Mouse (Mus musculus): ENCODE data around the gene Furin. TPM values are rescaled to one million over a fixed set of nuclear protein-coding genes. Genes with fewer than 3 reads are reported as not detected.

Gene Furin
- polyA plus RNA-seq, 1 experiment from 2014 or later, result 3.9 TPM

DNA sequence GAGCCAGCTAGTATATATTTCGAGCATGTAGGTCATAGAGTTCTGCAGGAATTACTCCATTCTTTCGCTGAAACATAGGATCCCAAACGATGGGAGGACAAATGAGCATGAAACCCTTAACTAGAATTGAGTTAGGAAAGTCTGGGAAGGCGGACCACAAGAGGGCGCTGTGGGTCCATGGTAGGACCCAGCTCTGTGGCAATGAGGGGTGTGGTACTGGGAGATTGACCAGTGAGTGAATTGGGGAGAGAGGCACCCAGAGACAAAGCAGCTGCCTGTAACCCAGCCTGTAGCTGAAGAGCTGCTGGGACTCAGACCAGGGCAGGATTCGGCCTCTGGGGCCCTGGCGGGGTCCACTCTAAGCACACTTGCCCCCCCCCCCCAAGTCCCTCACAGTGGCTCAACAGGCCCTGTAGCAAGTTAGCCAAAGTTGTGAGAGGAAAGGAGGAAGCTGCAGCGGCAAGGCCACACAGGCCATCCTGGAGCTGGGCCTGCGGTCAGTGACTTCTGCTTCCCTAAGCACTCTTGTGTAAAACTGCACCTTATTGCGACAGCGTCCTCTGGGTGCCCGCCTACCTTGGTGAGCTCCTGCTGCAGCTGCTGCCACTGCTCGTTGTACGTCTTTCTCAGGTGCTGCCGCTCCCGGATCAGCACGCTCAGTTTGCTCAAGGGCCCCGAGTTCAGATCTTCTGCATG, 18.9 kb downstream of the Furin start:
- peak; percentile 69 for ATAC-seq
- Histone ChIP-seq H3K4me2 (ENCODE audit: low read length) (no peak overlapping the region; the same call in 1 of the 2 replicates), H3K4me1 (ENCODE audit: control insufficient read depth, insufficient read depth, low read length) (peaks cover 5% of the 10 kb centered on the region; the same call in 1 of the 2 replicates), H3K27ac (ENCODE audit: low read length) (no peak overlapping the region), H3K36me3 (ENCODE audit: control insufficient read depth, insufficient read depth, low read length) (peaks cover 9% of the 10 kb centered on the region), H3K4me3 (ENCODE audit: low read depth, low read length) (no peak overlapping the region), H3K9ac (ENCODE audit: low read depth, low read length) (no peak overlapping the region), H3K27me3 (ENCODE audit: control insufficient read depth, insufficient read depth, low read depth, low read length) (no peaks in the 10 kb centered on the region; the same call in 1 of the 2 replicates), H3K9me3 (replicated peaks; ENCODE audit: control insufficient read depth, low read length, poor library complexity, severe bottlenecking) (no peaks in the 10 kb centered on the region)
- 34% methylated on average over 18 of the region's 18 CpGs for WGBS

DNA sequence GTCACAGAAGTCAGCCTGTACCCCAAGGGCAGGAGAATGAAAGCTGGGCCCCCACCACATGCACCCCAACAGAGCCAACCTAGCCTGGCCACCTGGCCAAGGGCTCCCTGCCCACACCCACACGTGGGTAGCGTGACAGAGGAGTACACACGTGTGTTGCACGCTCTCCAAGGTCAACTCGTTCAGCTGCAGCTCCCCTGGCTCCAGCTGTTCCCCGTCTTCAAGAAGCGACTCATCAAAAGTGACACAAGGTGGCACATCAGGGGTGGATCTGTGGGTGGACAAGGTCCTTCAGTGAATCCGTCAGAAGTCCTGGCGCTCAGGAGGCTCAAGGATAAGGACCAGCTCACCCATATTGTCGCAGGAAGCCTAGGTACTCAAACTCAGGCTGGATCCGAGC, 22.3 kb downstream of the Furin start:
- Histone ChIP-seq H3K4me1 (ENCODE audit: control insufficient read depth, insufficient read depth, low read length) (peaks cover 3% of the 10 kb centered on the region; the same call in 1 of the 2 replicates), H3K27ac (ENCODE audit: low read length) (no peak overlapping the region), H3K9me3 (replicated peaks; ENCODE audit: control insufficient read depth, low read length, poor library complexity, severe bottlenecking) (no peaks in the 10 kb centered on the region), H3K36me3 (ENCODE audit: control insufficient read depth, insufficient read depth, low read length) (no peaks in the 10 kb centered on the region), H3K4me3 (ENCODE audit: low read depth, low read length) (no peak overlapping the region), H3K9ac (ENCODE audit: low read depth, low read length) (no peak overlapping the region), H3K4me2 (ENCODE audit: low read length) (no peak overlapping the region), H3K27me3 (ENCODE audit: control insufficient read depth, insufficient read depth, low read depth, low read length) (no peaks in the 10 kb centered on the region; the same call in 1 of the 2 replicates)
- ATAC-seq, result no peak
- 74% methylated on average over 11 of the region's 11 CpGs for whole genome bisulfite sequencing

DNA sequence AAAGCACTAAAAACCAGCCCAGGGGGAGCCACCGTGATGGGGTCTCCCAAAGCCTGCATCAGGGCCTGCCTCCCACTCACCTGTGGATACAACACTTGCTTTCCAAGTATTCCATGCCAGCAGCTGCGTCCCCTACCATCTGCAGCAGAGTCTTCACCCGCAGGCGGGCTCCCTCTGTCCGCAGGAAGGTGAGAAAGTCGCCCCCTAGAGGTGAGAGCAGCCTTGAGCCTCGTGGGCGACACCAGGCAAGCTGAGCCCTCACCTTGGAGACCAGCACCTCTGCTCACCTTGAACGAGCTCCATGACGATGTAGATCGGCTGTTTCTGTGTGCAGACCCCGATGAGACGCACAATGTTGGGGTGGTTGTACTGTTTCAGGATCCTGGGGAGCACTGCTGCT, 25.7 kb downstream of the Furin start:
- 60% methylated on average over 13 of the region's 13 CpGs for WGBS
- H3K9me3 ChIP-seq (replicated peaks; ENCODE audit: control insufficient read depth, low read length, poor library complexity, severe bottlenecking), result no peaks in the 10 kb centered on the region

DNA sequence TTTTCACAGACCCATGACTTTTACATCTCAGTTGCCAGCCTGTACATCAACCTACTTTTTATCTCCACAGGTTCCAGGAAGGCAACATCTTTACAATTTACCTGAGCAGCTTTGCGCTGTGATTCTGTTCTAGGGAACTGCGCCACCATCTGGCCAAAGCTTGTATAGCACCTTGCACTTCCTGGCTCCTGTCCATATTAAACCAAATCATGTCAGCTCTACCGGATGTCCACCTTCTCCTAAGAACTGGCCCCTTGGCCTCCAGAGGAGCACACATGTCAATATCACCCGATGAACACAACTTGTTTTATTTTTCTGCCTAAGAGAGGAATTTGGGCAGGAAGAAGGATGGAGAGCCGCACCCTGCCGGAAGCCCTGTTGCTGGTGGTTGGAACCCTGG, 27.8 kb downstream of the Furin start:
- Histone ChIP-seq H3K27ac (ENCODE audit: low read length) (no peak overlapping the region), H3K36me3 (ENCODE audit: control insufficient read depth, insufficient read depth, low read length) (no peaks in the 10 kb centered on the region), H3K27me3 (ENCODE audit: control insufficient read depth, insufficient read depth, low read depth, low read length) (no peaks in the 10 kb centered on the region), H3K9me3 (replicated peaks; ENCODE audit: control insufficient read depth, low read length, poor library complexity, severe bottlenecking) (no peaks in the 10 kb centered on the region), H3K4me3 (ENCODE audit: low read depth, low read length) (no peak overlapping the region), H3K4me1 (ENCODE audit: control insufficient read depth, insufficient read depth, low read length) (peaks cover 5% of the 10 kb centered on the region; the same call in 1 of the 2 replicates), H3K9ac (ENCODE audit: low read depth, low read length) (no peak overlapping the region), H3K4me2 (ENCODE audit: low read length) (no peak overlapping the region)
- ATAC-seq, result no peak
- WGBS, result 34% methylated on average over 6 of the region's 6 CpGs

More for the DNA sequence above, 25.7 kb downstream of the Furin start:
- no peaks in the 10 kb centered on the region for H3K36me3 ChIP-seq (ENCODE audit: control insufficient read depth, insufficient read depth, low read length)
- H3K4me3 ChIP-seq (ENCODE audit: low read depth, low read length), result no peak overlapping the region
- no peak overlapping the region for H3K4me2 ChIP-seq (ENCODE audit: low read length)
- peaks cover 5% of the 10 kb centered on the region; the same call in 1 of the 2 replicates for H3K4me1 ChIP-seq (ENCODE audit: control insufficient read depth, insufficient read depth, low read length)
- no peaks in the 10 kb centered on the region for H3K27me3 ChIP-seq (ENCODE audit: control insufficient read depth, insufficient read depth, low read depth, low read length)
- no peak for ATAC-seq
- H3K27ac ChIP-seq (ENCODE audit: low read length), result no peak overlapping the region
- H3K9ac ChIP-seq (ENCODE audit: low read depth, low read length), result no peak overlapping the region

DNA sequence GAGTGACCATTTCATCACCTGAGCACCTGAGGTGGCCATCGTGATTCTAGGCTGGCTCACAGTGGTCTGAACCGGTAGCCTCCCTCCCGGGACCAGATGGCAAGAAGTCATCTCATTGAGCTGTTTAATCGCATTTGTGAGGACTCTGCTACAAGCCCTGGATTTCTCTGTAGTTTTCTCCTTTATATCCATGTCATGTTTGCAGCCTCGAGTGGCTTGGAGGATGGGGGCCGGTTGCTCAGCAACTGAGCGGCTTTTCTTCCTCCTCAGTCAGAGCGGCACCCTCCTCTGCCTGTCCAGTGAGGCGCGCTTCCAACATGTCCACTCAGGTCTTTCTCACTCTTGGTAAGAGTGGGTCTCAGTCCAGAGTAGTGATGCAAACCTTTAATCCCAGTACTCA, 29.0 kb downstream of the Furin start:
- H3K4me1 ChIP-seq (ENCODE audit: control insufficient read depth, insufficient read depth, low read length), result peaks cover 5% of the 10 kb centered on the region; the same call in 1 of the 2 replicates
- no peak overlapping the region for H3K4me2 ChIP-seq (ENCODE audit: low read length)
- H3K4me3 ChIP-seq (ENCODE audit: low read depth, low read length), result no peak overlapping the region
- no peaks in the 10 kb centered on the region for H3K9me3 ChIP-seq (replicated peaks; ENCODE audit: control insufficient read depth, low read length, poor library complexity, severe bottlenecking)
- ATAC-seq, result peak; percentile 44; the same call in 1 of the 2 replicates
- no peaks in the 10 kb centered on the region for H3K36me3 ChIP-seq (ENCODE audit: control insufficient read depth, insufficient read depth, low read length)
- H3K9ac ChIP-seq (ENCODE audit: low read depth, low read length), result no peak overlapping the region
- H3K27ac ChIP-seq (ENCODE audit: low read length), result peak overlapping the region; percentile 38
- 44% methylated on average over 10 of the region's 10 CpGs for WGBS
- H3K27me3 ChIP-seq (ENCODE audit: control insufficient read depth, insufficient read depth, low read depth, low read length), result no peaks in the 10 kb centered on the region

DNA sequence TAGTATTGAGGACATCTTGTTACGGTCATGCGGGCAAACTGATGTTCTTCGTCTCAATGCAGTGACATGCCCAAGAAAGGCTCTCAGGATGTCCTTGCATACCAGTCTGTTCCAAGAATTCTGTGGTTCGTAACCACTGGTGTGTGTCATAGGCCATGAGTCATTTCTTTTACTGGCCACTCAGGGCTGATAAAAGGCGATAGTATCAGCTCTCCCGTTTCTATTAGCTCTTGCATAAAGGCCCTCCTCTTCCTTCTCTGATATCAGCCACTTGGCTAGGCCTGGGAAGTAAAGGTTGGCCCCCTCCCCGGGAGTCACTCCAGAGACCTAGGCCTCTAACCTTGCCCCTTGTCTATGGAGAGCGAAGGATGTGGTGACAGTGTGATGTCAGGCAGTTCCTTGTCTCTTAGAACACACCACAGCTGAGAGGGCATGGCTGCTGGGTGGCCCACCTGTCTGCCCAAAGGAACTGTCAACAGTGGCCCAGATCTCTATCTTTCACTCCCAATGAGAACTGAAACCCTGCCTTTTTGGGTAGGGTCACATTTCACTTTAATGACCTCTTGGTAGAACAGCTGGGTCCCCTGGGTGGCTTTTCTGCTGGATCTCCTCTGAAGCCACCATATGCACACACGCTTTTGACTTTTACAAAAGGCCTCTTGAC, 29.7 kb downstream of the Furin start:
- H3K27ac ChIP-seq (ENCODE audit: low read length), result no peak overlapping the region; the same call in 1 of the 2 replicates
- H3K4me1 ChIP-seq (ENCODE audit: control insufficient read depth, insufficient read depth, low read length), result peaks cover 5% of the 10 kb centered on the region; the same call in 1 of the 2 replicates
- 92% methylated on average over 9 of the region's 9 CpGs for WGBS
- no peaks in the 10 kb centered on the region for H3K9me3 ChIP-seq (replicated peaks; ENCODE audit: control insufficient read depth, low read length, poor library complexity, severe bottlenecking)
- H3K36me3 ChIP-seq (ENCODE audit: control insufficient read depth, insufficient read depth, low read length), result no peaks in the 10 kb centered on the region
- no peak overlapping the region for H3K4me3 ChIP-seq (ENCODE audit: low read depth, low read length)
- no peak overlapping the region for H3K9ac ChIP-seq (ENCODE audit: low read depth, low read length)
- no peak overlapping the region for H3K4me2 ChIP-seq (ENCODE audit: low read length)
- ATAC-seq, result no peak
- H3K27me3 ChIP-seq (ENCODE audit: control insufficient read depth, insufficient read depth, low read depth, low read length), result no peaks in the 10 kb centered on the region

DNA sequence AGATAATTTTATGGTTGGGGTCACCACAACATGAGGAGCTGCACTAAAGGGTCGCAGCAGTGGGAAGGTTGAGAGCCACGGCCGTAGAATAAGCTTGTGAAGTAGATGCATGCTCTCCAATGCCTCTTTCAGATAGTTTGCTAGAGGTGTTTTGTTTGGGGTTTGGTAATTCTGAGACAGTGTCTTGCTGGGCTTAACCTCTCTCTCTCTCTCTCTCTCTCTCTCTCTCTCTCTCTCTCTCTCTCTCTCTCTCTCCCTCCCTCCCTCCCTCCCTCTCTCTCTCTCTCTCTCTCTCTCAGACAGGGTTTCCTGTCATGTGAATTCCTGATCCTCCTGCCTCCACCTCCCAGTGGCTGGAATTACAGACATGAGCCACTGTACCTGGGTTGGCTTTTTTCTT, 30.5 kb downstream of the Furin start:
- Histone ChIP-seq H3K9ac (ENCODE audit: low read depth, low read length) (no peak overlapping the region), H3K9me3 (replicated peaks; ENCODE audit: control insufficient read depth, low read length, poor library complexity, severe bottlenecking) (no peaks in the 10 kb centered on the region), H3K4me1 (ENCODE audit: control insufficient read depth, insufficient read depth, low read length) (peaks cover 10% of the 10 kb centered on the region), H3K27ac (ENCODE audit: low read length) (no peak overlapping the region), H3K4me3 (ENCODE audit: low read depth, low read length) (no peak overlapping the region), H3K27me3 (ENCODE audit: control insufficient read depth, insufficient read depth, low read depth, low read length) (no peaks in the 10 kb centered on the region), H3K36me3 (ENCODE audit: control insufficient read depth, insufficient read depth, low read length) (no peaks in the 10 kb centered on the region), H3K4me2 (ENCODE audit: low read length) (no peak overlapping the region)
- no peak for ATAC-seq
- 86% methylated on average over 3 of the region's 3 CpGs for WGBS

DNA sequence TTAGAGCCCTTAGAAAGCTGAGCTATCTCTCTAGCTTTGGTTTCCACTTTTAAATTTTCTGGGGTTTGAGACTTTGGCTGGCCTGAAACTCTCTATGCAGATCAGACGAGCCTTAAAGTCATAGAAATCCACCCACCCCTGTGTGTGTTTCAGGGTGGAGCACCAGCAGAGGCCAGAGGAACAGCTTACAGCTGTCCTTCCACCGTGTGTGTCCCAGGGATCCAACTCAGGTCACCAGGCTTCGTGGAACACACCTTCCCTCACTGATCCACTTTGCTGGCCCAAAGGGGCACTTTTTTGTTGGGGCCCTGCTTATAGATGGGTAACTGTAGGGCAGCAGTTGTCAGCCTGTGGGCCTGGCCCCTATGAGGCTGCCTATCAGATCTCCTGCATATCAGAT, 31.0 kb downstream of the Furin start:
- Histone ChIP-seq H3K4me1 (ENCODE audit: control insufficient read depth, insufficient read depth, low read length) (peaks cover 15% of the 10 kb centered on the region), H3K9ac (ENCODE audit: low read depth, low read length) (no peak overlapping the region), H3K4me2 (ENCODE audit: low read length) (no peak overlapping the region), H3K27me3 (ENCODE audit: control insufficient read depth, insufficient read depth, low read depth, low read length) (no peaks in the 10 kb centered on the region), H3K9me3 (replicated peaks; ENCODE audit: control insufficient read depth, low read length, poor library complexity, severe bottlenecking) (no peaks in the 10 kb centered on the region), H3K4me3 (ENCODE audit: low read depth, low read length) (no peak overlapping the region), H3K27ac (ENCODE audit: low read length) (no peak overlapping the region), H3K36me3 (ENCODE audit: control insufficient read depth, insufficient read depth, low read length) (no peaks in the 10 kb centered on the region)
- no peak for ATAC-seq
- WGBS, result 60% methylated on average over 3 of the region's 3 CpGs

DNA sequence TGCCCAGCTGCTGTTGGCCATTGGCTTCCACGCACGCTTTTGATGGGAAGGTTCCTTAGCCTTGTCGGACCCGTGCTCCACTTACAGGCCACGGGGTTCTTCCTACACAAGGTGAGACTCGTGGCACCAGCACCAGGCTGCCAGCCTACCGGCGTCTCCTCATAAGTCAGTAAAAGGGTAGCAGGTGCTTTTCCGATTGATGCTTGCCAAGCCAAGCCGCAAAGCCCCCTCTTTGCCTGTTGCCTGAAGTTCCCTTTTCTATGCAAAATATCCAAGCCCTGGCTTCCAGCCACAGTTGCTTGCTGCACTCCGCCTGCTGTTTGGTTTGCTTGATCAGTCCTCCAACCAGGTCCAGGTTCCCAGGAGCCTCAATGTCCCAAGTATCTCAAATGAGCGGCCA, 31.4 kb downstream of the Furin start:
- 75% methylated on average over 12 of the region's 12 CpGs for WGBS
- H3K9ac ChIP-seq (ENCODE audit: low read depth, low read length), result no peak overlapping the region
- H3K9me3 ChIP-seq (replicated peaks; ENCODE audit: control insufficient read depth, low read length, poor library complexity, severe bottlenecking), result no peaks in the 10 kb centered on the region
- H3K4me1 ChIP-seq (ENCODE audit: control insufficient read depth, insufficient read depth, low read length), result peaks cover 19% of the 10 kb centered on the region
- H3K27me3 ChIP-seq (ENCODE audit: control insufficient read depth, insufficient read depth, low read depth, low read length), result no peaks in the 10 kb centered on the region
- H3K4me2 ChIP-seq (ENCODE audit: low read length), result no peak overlapping the region
- H3K27ac ChIP-seq (ENCODE audit: low read length), result no peak overlapping the region
- ATAC-seq, result no peak
- H3K36me3 ChIP-seq (ENCODE audit: control insufficient read depth, insufficient read depth, low read length), result no peaks in the 10 kb centered on the region
- no peak overlapping the region for H3K4me3 ChIP-seq (ENCODE audit: low read depth, low read length)
